Comparison of ENCODE assay signal across 8 mouse cellular contexts in the genomic region with DNA sequence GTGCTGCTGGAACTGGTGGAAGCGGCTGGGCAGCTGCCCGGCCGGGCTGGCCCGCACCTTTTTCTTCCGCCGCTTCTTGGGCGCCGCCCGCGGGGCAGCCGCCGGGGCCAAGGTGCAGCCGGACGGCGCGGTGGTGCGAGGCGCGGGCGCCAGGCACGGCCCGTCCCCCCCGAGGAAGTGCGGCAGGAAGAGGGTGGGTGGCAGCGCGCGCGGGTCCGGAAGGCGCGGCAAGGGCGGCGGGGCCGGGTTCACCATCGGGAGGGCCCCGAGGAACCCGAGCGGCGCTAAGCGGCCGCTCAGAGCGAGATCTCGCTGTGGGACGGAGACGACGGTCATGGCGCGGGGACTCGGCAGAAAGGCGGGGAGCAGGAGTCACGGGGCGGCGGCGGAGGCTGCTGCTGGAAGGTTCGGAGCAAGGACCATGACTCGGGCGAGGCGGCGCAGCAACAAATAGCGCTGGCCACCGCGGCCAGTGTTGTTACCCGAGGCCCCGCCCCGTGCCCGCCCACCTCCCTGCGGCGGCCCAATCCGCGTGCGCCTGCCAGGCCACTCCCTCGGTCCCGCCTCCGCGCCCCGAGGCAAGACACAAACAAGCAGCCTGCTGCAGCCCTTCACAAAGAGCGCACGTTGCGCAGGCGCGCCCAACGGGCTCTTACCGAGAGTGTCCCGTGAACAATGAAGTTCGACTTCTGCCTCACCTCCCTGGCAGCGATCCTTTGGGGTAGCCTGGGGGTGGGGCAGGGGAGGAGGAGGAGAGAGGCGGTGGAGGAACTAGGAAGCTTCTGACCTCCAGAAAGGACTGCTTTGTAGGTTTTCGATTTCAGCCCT. TPM values are rescaled to one million over a fixed set of nuclear protein-coding genes. Genes with fewer than 3 reads are reported as not detected.
A peak's percentile ranks its signal among the peaks of the same experiment; 100 is the strongest.
DNase-seq lines count a peak whose midpoint lies in the region; ATAC-seq and TF ChIP-seq lines count a peak whose summit lies in the region.

No protein-coding gene starts in this region.

- CTCF ChIA-PET in Patski (lab: Charles Lee) = interaction anchor here (1.6 kb wide), 1 partner anchor 9 kb away, joined by 5 read pairs; no protein-coding TSS in a partner anchor

- under 1% methylated on average over 73 of the region's 88 CpGs for WGBS in hindbrain, embryonic 15.5 days

- DNase-seq in Patski (ENCODE audit: low read depth, low spot score) = peak; percentile 87
- peak; percentile 99 for DNase-seq in cerebellum, postnatal 14 days
- DNase-seq in frontal cortex, postnatal 25 days (ENCODE audit: low spot score in 2 of 2) = peak; percentile 93 to 96
- peak; percentile 97 for DNase-seq in left cerebral cortex, adult 11 months (ENCODE audit: low spot score)
- peak; percentile 99 to 100 for DNase-seq in lung, postnatal 4 days
- peak; percentile 95 for DNase-seq in retina, postnatal 7 days (ENCODE audit: low read depth, low spot score)
- peak; percentile 99 for DNase-seq in urinary bladder, adult 2 months (ENCODE audit: low spot score)

- TF ChIP-seq CTCF in Patski (IDR thresholded peaks at IDR 0.05) = no peak

- no peaks in the 10 kb centered on the region for H3K27me3 ChIP-seq in Patski
- H3K27me3 ChIP-seq in hindbrain, embryonic 15.5 days = no peaks in the 10 kb centered on the region

- H3K4me2 ChIP-seq in hindbrain, embryonic 15.5 days = peak overlapping the region; percentile 66

- POLR2A ChIA-PET in Patski (lab: Charles Lee) = interaction anchor here (0.5 to 1.2 kb wide), 2 partner anchors 10 to 43 kb away, joined by 3 to 4 read pairs; no protein-coding TSS in a partner anchor

- peak overlapping the region; percentile 81 for H3K4me3 ChIP-seq in hindbrain, embryonic 15.5 days

- ATAC-seq in Patski = peak; percentile 88
- ATAC-seq in hindbrain, embryonic 15.5 days (ENCODE audit: low FRiP score, low read depth) = peak; percentile 94

- H3K9me3 ChIP-seq in hindbrain, embryonic 15.5 days = no peaks in the 10 kb centered on the region

- peak overlapping the region; percentile 99 for H3K27ac ChIP-seq in hindbrain, embryonic 15.5 days (replicated peaks)

- H3K36me3 ChIP-seq in hindbrain, embryonic 15.5 days = peaks cover 25% of the 10 kb centered on the region

- peak overlapping the region; percentile 80 for H3K9ac ChIP-seq in hindbrain, embryonic 15.5 days

- in situ Hi-C loops in Patski (cut with MboI; ENCODE audit: low pct_unique_long_range_greater_than_20kb) = no loop called here

- H3K4me1 ChIP-seq in hindbrain, embryonic 15.5 days (replicated peaks) = peaks cover 30% of the 10 kb centered on the region

RNA-seq across cellular contexts. Expression of a gene that starts 39.5 kb away (rescaled TPM):
- polyA plus RNA-seq in Patski (2021) = 0.03 TPM
- polyA plus RNA-seq in hindbrain, embryonic 15.5 days (2015; fragmentation: Nextera tagmentation; extraction: Ambion mirVana) = 60.7 and 65.2 TPM in 2 replicates
- polyA plus RNA-seq in urinary bladder, adult 2 months (2012; rRNA removed) = 0.04 and 0.18 TPM in 2 replicates

RNA-seq across cellular contexts. Expression of a gene that starts 41.7 kb away (rescaled TPM):
- 49.0 TPM for polyA plus RNA-seq in Patski (2021)
- polyA plus RNA-seq in hindbrain, embryonic 15.5 days (2015; fragmentation: Nextera tagmentation; extraction: Ambion mirVana) = 56.7 and 57.7 TPM in 2 replicates
- 40.4 and 51.2 TPM in 2 replicates for polyA plus RNA-seq in urinary bladder, adult 2 months (2012; rRNA removed)

RNA-seq across cellular contexts. Expression of a gene that starts 58.7 kb away (rescaled TPM):
- polyA plus RNA-seq in Patski (2021) = 0.39 TPM
- 2.4 and 2.5 TPM in 2 replicates for polyA plus RNA-seq in hindbrain, embryonic 15.5 days (2015; fragmentation: Nextera tagmentation; extraction: Ambion mirVana)
- polyA plus RNA-seq in urinary bladder, adult 2 months (2012; rRNA removed) = 2.1 and 2.2 TPM in 2 replicates

Comparison
In these comparisons a context has a peak if more than half of its experiments do, and no peak if none do; other contexts are left out.
1. Peak in every context shown above with its lines: DNase-seq, ATAC-seq, H3K4me3 ChIP-seq and H3K27ac ChIP-seq.
2. RNA of a gene that starts 39.5 kb away (polyA plus RNA-seq): 60.7 to 65.2 TPM in hindbrain, embryonic 15.5 days; 0.04 to 0.18 TPM in urinary bladder, adult 2 months and 0.03 TPM in Patski (single experiment); every median in the first group is over 10 times any median in the second.